Mouse (Mus musculus) hindbrain, embryonic 14.5 days (tissue): ENCODE data around the gene Phf21a. TPM values are rescaled to one million over a fixed set of nuclear protein-coding genes. Genes with fewer than 3 reads are reported as not detected.

Experiments used
- ATAC-seq: fragments of 200-750 bp; cut with Nextera tagmentation; 2 replicates; pipeline ENCODE4 v1.8.0; 2017; ENCODE audit warnings: moderate number of reproducible peaks, mild to moderate bottlenecking, moderate TSS enrichment, moderate library complexity; ENCODE audit not compliant: low FRiP score
- DNase-seq: peaks from one replicate; pipeline ENCODE4 v3.0.0-alpha.2; 2015; ENCODE audit warnings: low spot score
- H3K27ac ChIP-seq: fragments of 300-500 bp; sonication (generic); 2 replicates; pipeline ENCODE4 v1.5.1; 2014; ENCODE audit warnings: mild to moderate bottlenecking, moderate library complexity
- H3K27me3 ChIP-seq: fragments of 300-500 bp; sonication (generic); 2 replicates; pipeline ENCODE4 v1.6.1; 2014; ENCODE audit warnings: mild to moderate bottlenecking, low read length, mixed read lengths; ENCODE audit not compliant: control insufficient read depth, insufficient read depth
- H3K36me3 ChIP-seq: fragments of 300-500 bp; sonication (generic); replicated peaks from 2 replicates; pipeline ENCODE4 v1.6.1; 2014; ENCODE audit not compliant: control insufficient read depth, insufficient read depth
- H3K4me1 ChIP-seq: fragments of 300-500 bp; sonication (generic); replicated peaks from 2 replicates; pipeline ENCODE4 v1.6.1; 2014; ENCODE audit warnings: antibody characterized with exemption, low read length, mixed read lengths; ENCODE audit not compliant: control insufficient read depth, insufficient read depth
- H3K4me2 ChIP-seq: fragments of 300-500 bp; sonication (generic); replicated peaks from 2 replicates; pipeline ENCODE4 v1.6.1; 2014; ENCODE audit warnings: mild to moderate bottlenecking, moderate library complexity
- H3K4me3 ChIP-seq: fragments of 300-500 bp; sonication (generic); replicated peaks from 2 replicates; pipeline ENCODE4 v1.5.1; 2014; ENCODE audit warnings: mild to moderate bottlenecking, low read length
- H3K9ac ChIP-seq: fragments of 300-500 bp; sonication (generic); 2 replicates; pipeline ENCODE4 v1.6.1; 2014
- H3K9me3 ChIP-seq: fragments of 300-500 bp; sonication (generic); 2 replicates; pipeline ENCODE4 v1.6.1; 2016; ENCODE audit warnings: low read length; ENCODE audit not compliant: control insufficient read depth
- WGBS: fragments of 180-500 bp; shearing (Covaris S2); extraction: QIAGEN DNeasy Blood & Tissue Kit; methylation state at CpG from one replicate; pipeline ENCODE4 v1.1.7; 2014; 5-methylcytosine and 5-hydroxymethylcytosine counted together
- polyA plus RNA-seq: library from polyadenylated mRNA; unstranded; fragments of >200 nt; fragmentation: Nextera tagmentation; extraction: Ambion mirVana; gene quantifications from 2 replicates; pipeline ENCODE4 v1.2.1, GENCODE M21; 2014

The Phf21a gene
- polyA plus RNA-seq, 1 experiment from 2014 or later, result 29.6 TPM

DNA sequence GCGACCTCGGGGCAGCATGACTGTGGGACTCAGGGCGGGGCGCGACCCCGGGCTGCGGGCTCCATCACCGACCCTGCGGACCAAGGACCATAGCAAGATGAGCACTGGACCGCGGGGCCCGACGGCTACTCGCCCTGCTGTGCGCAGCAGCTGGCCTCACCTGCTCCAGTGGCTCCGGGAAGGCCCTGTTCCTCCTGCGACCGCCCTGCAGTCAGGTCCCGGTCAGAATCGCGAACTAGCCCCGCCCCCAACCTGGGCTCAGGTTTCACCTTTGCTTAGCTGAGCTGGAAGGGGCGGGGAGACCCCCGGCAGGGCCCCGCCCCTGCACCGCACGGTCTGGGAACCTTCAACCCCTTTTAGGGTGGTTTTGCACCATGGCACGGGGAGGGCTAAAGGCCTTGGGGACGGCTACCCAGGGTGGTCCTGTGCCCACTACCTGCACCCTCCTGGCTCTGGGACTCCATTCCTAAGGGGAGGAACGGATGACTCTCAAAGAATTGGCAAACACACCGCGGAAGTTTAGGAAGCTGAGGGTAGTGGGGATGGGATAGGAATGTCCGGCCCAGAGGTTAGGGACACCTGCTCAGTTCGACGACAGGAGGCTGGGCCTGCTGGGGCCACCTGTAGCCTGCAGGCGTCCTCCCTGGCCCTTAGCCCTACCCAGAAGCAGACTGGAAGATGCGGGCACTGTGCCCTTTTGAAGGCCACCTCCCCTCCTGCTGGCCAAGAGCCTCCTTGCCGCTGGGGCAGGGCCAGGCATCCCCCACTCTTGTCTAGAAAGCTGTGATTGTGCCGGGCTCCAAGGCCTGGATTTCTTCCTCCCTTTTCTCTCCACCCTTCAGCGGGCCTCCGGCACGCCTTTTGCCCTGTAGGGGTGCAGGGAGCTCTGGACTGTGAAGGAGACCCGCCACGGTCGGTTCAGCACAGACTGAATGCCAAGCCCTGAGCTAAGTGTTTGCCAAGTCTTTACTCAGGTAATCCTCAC, 278.2 kb downstream of the Phf21a start:
- Histone ChIP-seq H3K4me1 (peaks cover 39% of the 10 kb centered on the region), H3K27me3 (peaks cover 25% of the 10 kb centered on the region), H3K27ac (no peak overlapping the region), H3K4me3 (peak overlapping the region; percentile 29), H3K36me3 (no peaks in the 10 kb centered on the region), H3K9ac (peak overlapping the region; percentile 50), H3K9me3 (no peaks in the 10 kb centered on the region), H3K4me2 (peak overlapping the region; percentile 52)
- ATAC-seq, result no peak
- no peak for DNase-seq
- WGBS, result 3% methylated on average over 45 of the region's 45 CpGs

DNA sequence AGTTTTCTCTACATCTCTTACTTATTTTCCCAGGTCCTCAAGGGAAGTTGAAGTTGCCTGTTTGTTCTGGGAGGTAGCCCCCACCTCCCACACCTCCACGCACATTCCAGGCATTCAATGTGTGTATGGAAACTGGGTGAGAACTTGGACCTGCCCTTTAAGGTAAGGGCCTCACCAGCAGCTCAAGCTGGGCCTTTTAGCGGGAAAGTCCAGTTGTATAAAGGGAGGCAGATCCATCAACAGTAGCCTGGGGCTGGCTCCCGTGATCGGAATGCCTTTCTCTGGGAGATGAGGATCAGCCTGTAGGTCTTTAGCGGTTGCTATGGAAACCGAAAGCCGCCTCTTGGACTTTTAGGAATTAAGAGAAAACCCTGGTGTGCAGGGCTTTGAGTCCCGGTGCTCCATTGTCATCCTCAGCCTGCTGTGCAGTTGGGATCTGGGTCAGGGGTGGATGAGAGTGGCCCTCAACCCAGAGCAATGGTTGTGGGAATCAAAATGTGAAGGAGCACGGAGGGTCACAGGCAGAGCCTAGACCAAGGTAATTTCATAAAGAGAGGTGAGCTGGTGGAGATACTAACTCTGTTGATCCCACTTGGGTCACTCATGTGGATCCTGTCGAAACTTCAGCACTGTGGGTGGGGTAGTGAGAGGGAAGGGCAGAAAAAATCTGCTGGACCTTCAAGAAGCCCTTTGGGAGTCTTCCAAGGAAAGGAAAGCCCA, 279.2 kb downstream of the Phf21a start:
- Histone ChIP-seq H3K9me3 (no peaks in the 10 kb centered on the region), H3K9ac (no peak overlapping the region), H3K27me3 (peaks cover 25% of the 10 kb centered on the region), H3K36me3 (no peaks in the 10 kb centered on the region), H3K27ac (no peak overlapping the region), H3K4me2 (no peak overlapping the region), H3K4me1 (peaks cover 44% of the 10 kb centered on the region), H3K4me3 (no peak overlapping the region)
- ATAC-seq, result no peak
- DNase-seq, result peak; percentile 36
- 8% methylated on average over 10 of the region's 10 CpGs for WGBS

DNA sequence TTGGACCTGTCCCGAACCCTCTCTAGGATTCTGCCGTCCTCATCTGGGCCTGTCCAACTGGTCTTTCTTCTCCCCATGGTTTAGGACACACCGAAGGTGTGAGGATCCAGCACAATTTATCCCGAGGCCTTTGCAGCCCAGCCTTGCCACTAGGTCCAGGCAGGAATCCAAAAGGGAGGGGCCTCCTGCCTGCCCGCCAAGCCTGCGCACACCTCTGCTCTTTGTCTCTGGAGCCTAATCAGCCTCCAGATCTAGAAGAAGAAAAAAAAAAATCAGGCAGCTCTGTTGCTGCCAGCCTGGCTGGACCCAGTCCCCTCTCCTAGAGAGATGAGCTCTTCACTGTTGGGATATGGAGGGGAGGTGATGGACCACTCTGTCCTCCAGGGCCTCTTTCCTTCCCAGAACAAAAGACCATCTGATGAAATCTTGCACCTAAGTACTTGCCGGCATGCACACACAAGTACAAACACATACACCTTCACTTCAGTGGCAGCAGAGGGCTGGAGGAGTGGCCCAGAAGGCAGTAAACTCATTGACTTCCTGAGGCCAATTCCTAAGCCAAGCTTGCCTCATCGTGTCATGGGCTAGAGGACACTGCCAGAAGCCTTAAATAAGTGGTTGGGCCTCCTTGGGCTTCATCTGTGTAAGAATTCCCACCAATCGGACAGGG, 280.0 kb downstream of the Phf21a start:
- ATAC-seq (no peak), DNase-seq (no peak)
- H3K27ac ChIP-seq, result no peak overlapping the region
- H3K9ac ChIP-seq, result no peak overlapping the region
- H3K4me1 ChIP-seq, result peaks cover 44% of the 10 kb centered on the region
- H3K27me3 ChIP-seq, result peaks cover 25% of the 10 kb centered on the region
- H3K4me3 ChIP-seq, result no peak overlapping the region
- WGBS, result 46% methylated on average over 9 of the region's 9 CpGs
- no peaks in the 10 kb centered on the region for H3K9me3 ChIP-seq
- H3K4me2 ChIP-seq, result no peak overlapping the region
- 0 out of 2 replicates have a peak, but pooled peaks cover 3% of the 10 kb centered on the region for H3K36me3 ChIP-seq

DNA sequence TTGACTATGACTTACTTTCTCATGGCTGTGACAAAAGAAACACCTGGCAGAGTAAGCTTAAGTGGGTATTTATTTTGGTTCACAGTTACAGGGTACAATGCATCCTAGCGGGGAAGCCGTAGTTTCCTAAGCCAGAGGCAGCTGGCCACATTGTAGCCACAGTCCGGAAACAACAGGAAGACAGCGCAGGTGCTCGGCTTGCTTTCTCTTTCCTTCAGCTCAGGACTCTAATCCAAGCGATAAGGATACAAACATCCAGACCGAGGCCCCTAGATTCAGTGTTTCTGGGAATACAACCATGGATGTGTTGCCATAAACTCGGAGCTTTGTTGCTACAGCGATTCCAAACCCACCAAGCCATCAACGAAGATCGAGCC, 280.5 kb downstream of the Phf21a start:
- ATAC-seq (no peak), DNase-seq (no peak)
- peak overlapping the region; percentile 73; the same call in 1 of the 2 replicates for H3K4me2 ChIP-seq
- no peak overlapping the region for H3K9ac ChIP-seq
- H3K36me3 ChIP-seq, result peaks cover 9% of the 10 kb centered on the region
- WGBS, result 83% methylated on average over 11 of the region's 11 CpGs
- peaks cover 25% of the 10 kb centered on the region for H3K27me3 ChIP-seq
- no peaks in the 10 kb centered on the region for H3K9me3 ChIP-seq
- peaks cover 44% of the 10 kb centered on the region for H3K4me1 ChIP-seq
- no peak overlapping the region for H3K4me3 ChIP-seq
- no peak overlapping the region for H3K27ac ChIP-seq

DNA sequence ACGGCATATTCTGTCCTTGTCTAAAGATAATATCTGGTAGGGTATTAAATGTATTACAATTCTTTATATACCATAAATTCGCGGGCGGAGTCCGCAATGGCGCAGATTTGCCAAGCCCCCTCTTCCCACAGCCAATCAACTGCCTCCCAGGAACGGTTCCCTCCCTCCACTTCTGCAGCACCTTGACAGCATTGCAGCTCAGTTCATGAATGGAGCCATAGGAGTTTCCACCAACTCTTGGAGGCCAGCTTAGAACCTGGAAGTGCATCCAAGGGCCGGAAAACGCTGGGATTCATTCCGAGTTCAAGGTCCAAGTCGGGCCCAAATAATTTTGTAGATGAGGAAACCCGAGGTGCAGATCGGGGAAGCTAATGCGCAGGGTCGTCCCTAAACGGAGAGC, 281.6 kb downstream of the Phf21a start, which contains the start of the genes Pex16 and Large2:
Gene Pex16 (plus strand): TSS at position 163 of the 400 bp plus-strand sequence.
Gene Large2 (minus strand): TSS at position 356 of the 400 bp plus-strand sequence.
- WGBS, result 3% methylated on average over 16 of the region's 16 CpGs
- peak within 1 kb of the TSS; percentile 63 for H3K27ac ChIP-seq
- H3K9ac ChIP-seq, result peak within 1 kb of the TSS; percentile 90
- peaks cover 44% of the 10 kb centered on the region for H3K4me1 ChIP-seq
- H3K9me3 ChIP-seq, result no peaks in the 10 kb centered on the region
- ATAC-seq (no peak), DNase-seq (peak; percentile 55)
- peak within 1 kb of the TSS; percentile 73 for H3K4me2 ChIP-seq
- peaks cover 20% of the 10 kb centered on the region for H3K27me3 ChIP-seq
- peak within 1 kb of the TSS; percentile 75 for H3K4me3 ChIP-seq
- H3K36me3 ChIP-seq, result peaks cover 19% of the 10 kb centered on the region

DNA sequence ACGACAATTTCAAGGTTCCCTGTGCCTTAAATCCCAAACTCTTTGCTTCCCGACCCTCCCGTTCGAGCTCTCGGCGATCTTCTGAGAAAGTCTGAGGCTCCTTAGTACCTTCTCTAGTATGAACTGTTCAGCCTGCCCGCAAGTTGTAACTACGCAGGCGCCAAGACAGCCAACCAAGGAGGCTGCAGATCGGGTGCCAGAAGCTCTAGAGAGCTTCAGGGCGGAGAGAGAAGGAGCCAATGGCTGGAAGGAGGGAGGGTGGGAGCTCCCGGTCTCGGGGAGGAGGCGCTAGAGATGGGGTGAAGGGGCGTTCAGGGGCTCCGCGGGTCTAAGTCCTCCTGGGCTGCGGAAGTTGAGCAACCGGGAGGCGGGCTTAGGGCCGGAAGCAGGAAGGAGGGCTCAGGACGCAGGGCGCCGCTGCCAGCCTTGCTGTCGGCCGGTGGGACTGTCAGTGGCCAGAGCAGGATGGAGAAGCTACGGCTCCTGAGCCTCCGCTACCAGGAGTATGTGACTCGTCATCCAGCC, 282.2 kb downstream of the Phf21a start:
- H3K9me3 ChIP-seq, result no peaks in the 10 kb centered on the region
- peak overlapping the region; percentile 75 for H3K4me3 ChIP-seq
- peaks cover 44% of the 10 kb centered on the region for H3K4me1 ChIP-seq
- H3K27ac ChIP-seq, result peak overlapping the region; percentile 63
- H3K27me3 ChIP-seq, result peaks cover 13% of the 10 kb centered on the region
- DNase-seq (peak; percentile 92), ATAC-seq (peak; percentile 96)
- H3K4me2 ChIP-seq, result peak overlapping the region; percentile 73
- peak overlapping the region; percentile 90 for H3K9ac ChIP-seq
- WGBS, result under 1% methylated on average over 29 of the region's 29 CpGs
- peaks cover 26% of the 10 kb centered on the region for H3K36me3 ChIP-seq

DNA sequence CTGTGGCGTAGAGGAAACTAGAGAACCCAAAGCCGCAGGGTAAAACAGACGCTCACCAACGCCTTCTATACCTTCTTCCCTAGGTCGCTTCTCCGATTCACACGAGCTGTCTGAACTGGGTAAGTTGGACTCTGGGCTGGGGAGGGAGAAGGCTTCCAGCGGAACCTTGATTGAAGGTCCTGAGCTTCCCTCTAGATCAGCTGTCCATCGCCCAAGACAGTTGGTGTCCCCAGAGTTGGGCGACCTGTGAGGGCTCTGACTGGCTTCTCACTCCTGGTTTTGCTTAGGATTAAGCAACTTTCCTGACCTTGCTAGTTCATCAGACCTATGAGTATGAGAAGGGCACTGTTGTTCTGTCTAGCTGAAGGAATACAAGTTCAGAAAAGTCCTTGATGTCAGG, 282.9 kb downstream of the Phf21a start:
- H3K4me2 ChIP-seq, result peak overlapping the region; percentile 73
- no peak for ATAC-seq
- peaks cover 7% of the 10 kb centered on the region for H3K27me3 ChIP-seq
- peak overlapping the region; percentile 75 for H3K4me3 ChIP-seq
- H3K9me3 ChIP-seq, result no peaks in the 10 kb centered on the region
- 16% methylated on average over 10 of the region's 10 CpGs for WGBS
- peak overlapping the region; percentile 63 for H3K27ac ChIP-seq
- H3K9ac ChIP-seq, result peak overlapping the region; percentile 90
- no peak for DNase-seq
- peaks cover 32% of the 10 kb centered on the region for H3K36me3 ChIP-seq
- H3K4me1 ChIP-seq, result peaks cover 41% of the 10 kb centered on the region

DNA sequence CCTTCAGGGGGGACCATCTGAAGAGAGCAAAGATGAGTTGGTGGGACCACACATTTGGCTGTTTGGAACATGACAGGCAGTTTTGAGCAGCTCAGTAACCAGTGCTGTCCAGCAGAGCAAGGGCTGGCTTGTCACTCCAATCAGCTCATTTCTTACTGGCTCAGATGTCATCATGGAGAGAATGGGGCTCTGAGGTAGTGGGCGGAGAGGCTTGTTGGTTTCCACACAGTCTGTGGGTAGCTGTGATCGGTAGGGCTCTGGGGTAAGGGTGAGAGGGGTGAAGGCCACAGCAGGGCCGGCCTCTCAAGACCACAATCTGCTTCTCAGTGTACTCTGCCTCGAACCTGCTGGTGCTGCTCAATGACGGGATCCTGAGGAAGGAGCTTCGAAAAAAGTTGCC, 283.4 kb downstream of the Phf21a start:
- H3K4me3 ChIP-seq, result peak overlapping the region; percentile 75; the same call in 1 of the 2 replicates
- no peaks in the 10 kb centered on the region for H3K9me3 ChIP-seq
- H3K27ac ChIP-seq, result no peak overlapping the region
- peaks cover 37% of the 10 kb centered on the region for H3K36me3 ChIP-seq
- peaks cover 2% of the 10 kb centered on the region for H3K27me3 ChIP-seq
- DNase-seq, result no peak
- H3K9ac ChIP-seq, result peak overlapping the region; percentile 90; the same call in 1 of the 2 replicates
- H3K4me2 ChIP-seq, result peak overlapping the region; percentile 73
- no peak for ATAC-seq
- H3K4me1 ChIP-seq, result peaks cover 35% of the 10 kb centered on the region
- 87% methylated on average over 6 of the region's 6 CpGs for WGBS
